Mouse (Mus musculus) induced T-regulatory cell, adult 2 months (primary cell): Measurements from ENCODE around the gene Myom3.
A peak's percentile ranks its signal among the peaks of the same experiment; 100 is the strongest.

Experiments
- DNase-seq: peaks from one replicate; pipeline ENCODE4 v3.0.0-alpha.2; 2012; ENCODE audit warnings: low read depth

Gene Myom3

DNA sequence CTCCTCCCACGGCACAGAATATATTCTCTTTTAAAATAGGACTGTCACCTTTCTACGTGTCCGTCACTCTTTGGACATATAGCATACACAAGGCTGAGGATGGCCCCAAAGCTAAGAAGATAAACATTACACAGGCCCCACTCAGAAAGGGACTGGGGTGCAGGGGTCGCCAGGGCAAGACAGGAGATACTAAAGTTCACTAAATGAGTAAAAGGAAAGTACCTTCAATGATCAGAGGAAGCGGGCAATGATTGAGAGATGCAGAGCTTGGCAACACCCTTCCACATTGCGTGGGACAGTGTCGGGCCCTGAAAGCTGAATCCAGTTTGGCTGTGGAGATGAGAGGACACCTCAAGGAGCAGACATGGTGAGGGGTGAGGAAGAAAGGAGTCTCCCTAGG is 55.4 kb downstream of the Myom3 start:
- DNase-seq, result peak; percentile 79

GRCm38 (mm10) chr4:135816905-135817622 is 57.5 kb downstream of the Myom3 start:
- peak; percentile 83 for DNase-seq

- DNase-seq, result no peak
Measured at GRCm38 (mm10) chr4:135818366-135818765, 58.9 kb downstream of the Myom3 start.

DNA sequence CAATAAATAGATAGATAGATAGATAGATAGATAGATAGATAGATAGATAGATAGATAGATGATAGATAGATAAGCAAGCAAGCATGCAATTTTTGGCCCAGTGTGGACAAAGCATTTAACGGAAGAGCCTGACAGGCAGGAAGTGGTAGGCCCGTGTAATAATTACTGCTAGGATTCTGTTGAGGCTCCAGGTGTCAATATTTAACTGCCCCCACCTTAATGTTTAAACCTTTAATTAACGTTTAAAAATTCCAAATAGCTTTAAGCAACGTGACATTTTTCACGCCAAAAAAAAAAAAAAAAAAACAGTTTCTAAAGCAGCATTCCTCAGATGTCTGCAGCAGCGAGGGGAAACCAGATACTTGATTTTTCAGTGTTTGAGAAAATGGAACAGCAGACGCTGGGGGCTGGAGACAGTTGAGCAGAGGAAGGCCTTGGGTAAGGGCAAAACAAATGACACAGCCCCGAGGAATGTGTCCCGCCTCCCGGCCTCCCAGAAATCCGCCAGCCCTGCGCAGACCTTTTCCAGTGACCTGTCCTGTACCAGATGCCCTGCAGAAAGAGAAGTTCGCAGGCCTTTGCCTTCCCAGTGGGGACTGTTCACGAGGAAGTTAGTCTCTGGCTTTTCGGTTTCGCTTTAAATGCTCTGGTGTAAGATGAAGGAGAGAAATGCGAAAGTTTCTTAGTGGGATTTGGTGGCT is 60.5 kb downstream of the Myom3 start:
- no peak for DNase-seq

GRCm38 (mm10) chr4:135821772-135822171 is 62.3 kb downstream of the Myom3 start:
- DNase-seq, result no peak

- DNase-seq, result peak; percentile 72
Measured at GRCm38 (mm10) chr4:135823298-135823697, 63.8 kb downstream of the Myom3 start.

DNA sequence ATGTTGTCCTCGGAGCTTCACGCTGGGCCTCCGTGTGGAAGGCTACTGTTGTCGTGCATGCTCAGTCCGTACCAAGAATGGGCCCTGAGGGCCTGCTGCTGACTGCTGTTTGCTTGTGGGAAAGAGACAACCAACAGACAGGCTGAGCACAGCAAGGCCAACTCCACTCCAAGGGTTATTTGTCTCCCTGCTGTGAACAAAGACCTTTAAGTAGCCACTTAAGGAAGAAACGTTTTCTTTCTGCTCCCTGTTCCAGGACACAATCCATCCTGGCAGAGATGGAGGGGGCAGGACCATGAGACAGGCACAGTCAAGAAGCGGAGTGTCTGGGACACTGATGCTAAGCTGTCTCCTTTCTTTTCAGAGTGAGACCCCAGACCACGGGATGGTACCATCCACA is 64.7 kb downstream of the Myom3 start:
- DNase-seq, result no peak

GRCm38 (mm10) chr4:135828491-135828890 is 69.0 kb downstream of the Myom3 start:
- DNase-seq, result no peak

GRCm38 (mm10) chr4:135832070-135832469 is 72.6 kb downstream of the Myom3 start:
- DNase-seq, result no peak

- no peak for DNase-seq
Measured at GRCm38 (mm10) chr4:135833301-135834123, 74.0 kb downstream of the Myom3 start.

DNA sequence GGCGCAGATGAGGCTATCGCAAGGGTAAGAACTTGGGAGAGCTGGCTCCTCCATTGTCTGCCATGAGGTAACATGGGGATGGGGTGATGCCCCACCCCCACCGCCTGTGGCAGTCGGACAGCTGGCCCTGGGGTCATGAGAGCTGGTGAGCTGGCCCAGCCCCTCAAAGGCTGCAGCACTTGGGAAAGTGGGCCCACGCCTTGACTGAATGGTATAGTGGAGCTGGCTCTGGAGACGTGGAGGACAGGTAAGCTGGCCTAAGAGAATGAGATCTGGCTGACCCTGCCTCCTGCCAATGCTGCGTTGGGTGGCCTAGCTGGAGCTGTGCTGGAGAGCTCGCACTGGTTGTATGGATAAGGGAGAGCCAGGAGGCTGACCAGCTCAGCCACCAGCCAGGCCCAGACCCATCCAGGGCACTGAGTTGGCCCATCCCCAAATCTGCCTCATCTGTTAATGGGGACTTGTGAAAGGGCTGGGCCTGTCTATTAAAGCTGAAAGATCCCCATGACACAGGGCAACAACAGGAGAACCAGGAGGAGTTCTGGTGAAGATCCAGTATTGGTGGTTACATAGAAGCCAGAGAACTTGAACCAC is 74.7 kb downstream of the Myom3 start:
- DNase-seq, result no peak

- DNase-seq, result no peak
Measured at GRCm38 (mm10) chr4:135838925-135839292, 79.4 kb downstream of the Myom3 start.

DNA sequence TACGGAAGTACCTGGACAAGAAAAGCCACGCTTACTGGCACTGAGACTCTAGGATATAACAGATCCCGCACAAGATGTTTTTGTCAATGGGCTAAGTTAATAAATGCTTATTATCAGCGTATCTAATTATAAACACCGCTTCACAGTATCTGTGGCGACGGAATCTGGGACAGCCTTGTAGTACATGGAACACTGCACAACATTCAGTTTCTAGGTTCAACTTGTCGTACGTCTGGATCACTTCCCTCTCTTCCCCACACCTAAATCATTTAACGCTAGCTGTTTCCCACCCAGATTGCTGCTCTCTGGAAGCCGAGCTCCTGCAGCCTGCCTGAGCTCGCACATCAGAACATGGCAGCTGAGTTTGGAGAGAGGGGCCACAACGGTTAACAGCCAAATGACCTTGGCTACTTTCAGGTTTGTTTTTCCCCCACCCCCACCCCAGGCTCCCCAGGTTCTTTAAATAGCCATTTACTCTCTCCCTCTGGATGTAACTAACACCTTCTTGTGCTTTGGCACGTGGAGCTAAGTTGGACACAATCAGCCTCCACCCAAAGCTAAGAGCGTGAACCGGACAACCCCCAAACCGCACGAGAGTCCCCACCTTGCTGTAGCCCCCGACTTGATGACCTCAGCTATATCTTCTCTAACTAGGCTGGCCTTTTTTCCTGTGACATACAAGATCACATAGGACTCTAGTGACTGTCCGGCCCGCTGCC is 79.9 kb downstream of the Myom3 start:
- DNase-seq, result no peak

- no peak for DNase-seq
Measured at GRCm38 (mm10) chr4:135844400-135844799, 84.9 kb downstream of the Myom3 start.

- DNase-seq, result no peak
Measured at GRCm38 (mm10) chr4:135847581-135847980, 88.1 kb downstream of the Myom3 start.

- peak; percentile 51 for DNase-seq
Measured at GRCm38 (mm10) chr4:135850411-135851095, 91.0 kb downstream of the Myom3 start.

- no peak for DNase-seq
Measured at GRCm38 (mm10) chr4:135851942-135852341, 92.4 kb downstream of the Myom3 start.

GRCm38 (mm10) chr4:135853987-135854546 is 94.6 kb downstream of the Myom3 start:
- no peak for DNase-seq

DNA sequence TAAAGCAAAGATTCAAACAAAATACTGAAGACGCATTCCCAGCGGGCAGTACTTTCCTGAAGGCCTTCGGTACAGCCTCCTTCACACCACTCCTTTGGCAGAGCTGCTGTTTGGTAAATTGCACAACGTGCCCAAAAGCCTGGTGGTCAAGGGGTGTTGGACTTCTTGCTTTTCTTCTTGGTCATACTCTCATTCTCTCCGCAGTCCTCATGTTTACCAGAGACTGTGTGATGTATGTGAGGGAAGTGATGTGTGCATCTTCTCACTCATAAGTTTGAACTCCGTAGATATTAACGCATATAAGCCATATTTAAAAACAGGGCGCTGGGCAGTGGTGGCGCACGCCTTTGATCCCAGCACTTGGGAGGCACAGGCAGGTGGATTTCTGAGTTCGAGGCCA is 95.1 kb downstream of the Myom3 start:
- DNase-seq, result no peak

DNA sequence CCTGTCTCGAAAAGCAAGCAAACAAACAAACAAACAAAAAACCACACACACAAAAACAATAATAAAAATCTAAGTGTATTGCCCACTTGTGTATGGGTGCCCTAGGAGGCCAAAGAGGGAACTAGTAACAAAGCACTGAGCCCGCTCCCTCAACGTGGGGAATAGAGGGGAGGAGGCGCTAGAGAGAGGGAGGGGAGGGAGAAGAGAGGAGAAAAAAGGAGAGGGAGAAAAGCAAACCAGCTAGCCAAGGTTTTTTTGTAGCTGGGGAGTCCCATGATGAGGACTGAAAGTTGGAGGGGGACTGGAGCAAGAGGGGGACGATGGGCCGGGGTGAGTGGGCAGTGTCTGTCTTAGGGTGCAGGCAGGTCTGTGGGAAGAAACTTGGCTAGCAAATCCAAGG is 95.6 kb downstream of the Myom3 start:
- DNase-seq, result no peak
